Comparison of ENCODE assay signal across 8 mouse cellular contexts in genomic region chr17:12916588-12917380, GRCm38 (mm10). TPM values are rescaled to one million over a fixed set of nuclear protein-coding genes. Genes with fewer than 3 reads are reported as not detected.
DNase-seq lines count a peak whose midpoint lies in the region; ATAC-seq and TF ChIP-seq lines count a peak whose summit lies in the region.

No protein-coding gene starts in this region.

- intact Hi-C loops in heart, postnatal 36 days (cut with DNase I) = loop anchor here (1.0 to 5.0 kb wide), 4 partner anchors 36 to 91 kb away; partner anchors contain the start of genes Acat2 and Sod2

- DNase-seq in heart, postnatal 36 days = no peak
- peak; percentile 82 for DNase-seq in CD4-positive, CD25-positive, alpha-beta regulatory T cell, adult 2 months (ENCODE audit: low read depth, low spot score)
- peak; percentile 36 for DNase-seq in forelimb bud, embryonic 11.5 days (ENCODE audit: low read depth, low spot score)
- no peak for DNase-seq in ovary, postnatal 14 days (ENCODE audit: low spot score)

- peak overlapping the region; percentile 92 for H3K4me2 ChIP-seq in heart, embryonic 13.5 days
- peak overlapping the region; percentile 56 for H3K4me2 ChIP-seq in limb, embryonic 15.5 days
- H3K4me2 ChIP-seq in midbrain, embryonic 16.5 days (ENCODE audit: low read length) = peak overlapping the region; percentile 90

- peaks cover 16% of the 10 kb centered on the region for H3K4me1 ChIP-seq in heart, embryonic 13.5 days
- H3K4me1 ChIP-seq in bone marrow macrophage, adult 2 months (ENCODE audit: control insufficient read depth, insufficient read depth, low read length) = peaks cover 8% of the 10 kb centered on the region
- H3K4me1 ChIP-seq in limb, embryonic 15.5 days = peaks cover 14% of the 10 kb centered on the region; the same call in 1 of the 2 replicates
- H3K4me1 ChIP-seq in midbrain, embryonic 16.5 days (ENCODE audit: control insufficient read depth, insufficient read depth, low read length) = peaks cover 16% of the 10 kb centered on the region

- no peaks in the 10 kb centered on the region for H3K27me3 ChIP-seq in heart, embryonic 13.5 days (replicated peaks)
- H3K27me3 ChIP-seq in limb, embryonic 15.5 days = no peaks in the 10 kb centered on the region
- no peaks in the 10 kb centered on the region for H3K27me3 ChIP-seq in midbrain, embryonic 16.5 days (ENCODE audit: control insufficient read depth, insufficient read depth, low read depth, low read length)

- under 1% methylated on average over 40 of the region's 40 CpGs for WGBS in heart, embryonic 13.5 days
- under 1% methylated on average over 40 of the region's 40 CpGs for WGBS in limb, embryonic 15.5 days
- under 1% methylated on average over 40 of the region's 40 CpGs for WGBS in midbrain, embryonic 16.5 days

- no peak for TF ChIP-seq CTCF in bone marrow macrophage, adult 2 months (IDR thresholded peaks at IDR 0.05; ENCODE audit: low read depth, low read length)

- peak overlapping the region; percentile 92 for H3K27ac ChIP-seq in heart, embryonic 13.5 days (replicated peaks)
- peak overlapping the region; percentile 83 for H3K27ac ChIP-seq in bone marrow macrophage, adult 2 months (ENCODE audit: insufficient read depth, low read depth, low read length)
- H3K27ac ChIP-seq in limb, embryonic 15.5 days = peak overlapping the region; percentile 92
- H3K27ac ChIP-seq in midbrain, embryonic 16.5 days (ENCODE audit: low read length) = peak overlapping the region; percentile 80

- no peaks in the 10 kb centered on the region for H3K9me3 ChIP-seq in heart, embryonic 13.5 days
- no peaks in the 10 kb centered on the region for H3K9me3 ChIP-seq in limb, embryonic 15.5 days
- H3K9me3 ChIP-seq in midbrain, embryonic 16.5 days (replicated peaks; ENCODE audit: control insufficient read depth, low read length, poor library complexity, severe bottlenecking) = no peaks in the 10 kb centered on the region

- H3K4me3 ChIP-seq in heart, embryonic 13.5 days = peak overlapping the region; percentile 98
- H3K4me3 ChIP-seq in bone marrow macrophage, adult 2 months (ENCODE audit: insufficient read depth, low read length) = peak overlapping the region; percentile 97
- peak overlapping the region; percentile 88 for H3K4me3 ChIP-seq in limb, embryonic 15.5 days
- peak overlapping the region; percentile 67 for H3K4me3 ChIP-seq in midbrain, embryonic 16.5 days (ENCODE audit: low read depth, low read length)

- peak overlapping the region; percentile 98 for H3K9ac ChIP-seq in heart, embryonic 13.5 days
- H3K9ac ChIP-seq in limb, embryonic 15.5 days = peak overlapping the region; percentile 98
- peak overlapping the region; percentile 84 for H3K9ac ChIP-seq in midbrain, embryonic 16.5 days (ENCODE audit: low read depth, low read length)

- peak; percentile 52 for ATAC-seq in heart, embryonic 13.5 days (ENCODE audit: extremely low read depth, insufficient number of reproducible peaks, low FRiP score, low TSS enrichment)
- ATAC-seq in limb, embryonic 15.5 days (ENCODE audit: insufficient number of reproducible peaks, low FRiP score, low TSS enrichment, low read depth) = peak; percentile 40
- ATAC-seq in midbrain, embryonic 16.5 days = peak; percentile 67

- TF ChIP-seq POLR2A in bone marrow macrophage, adult 2 months (IDR thresholded peaks at IDR 0.05; ENCODE audit: borderline replicate concordance, low read depth, low read length) = no peak

- peaks cover 64% of the 10 kb centered on the region for H3K36me3 ChIP-seq in heart, embryonic 13.5 days
- H3K36me3 ChIP-seq in limb, embryonic 15.5 days = peaks cover 48% of the 10 kb centered on the region
- H3K36me3 ChIP-seq in midbrain, embryonic 16.5 days (ENCODE audit: control insufficient read depth, insufficient read depth, low read length) = peaks cover 38% of the 10 kb centered on the region

RNA-seq across cellular contexts. Expression of gene Mrpl18, which starts 0.6 kb away (rescaled TPM):
- polyA plus RNA-seq in heart, embryonic 13.5 days (2015; fragmentation: Nextera tagmentation; extraction: Ambion mirVana) = 166 and 194 TPM in 2 replicates
- total RNA-seq in heart, postnatal 36 days (2021) = 100 to 1,000 TPM; 153 to 159 TPM
- 44.7 and 49.5 TPM in 2 replicates for polyA plus RNA-seq in bone marrow macrophage, adult 2 months (2012; ENCODE audit: insufficient read depth, insufficient read length, missing spikeins)
- polyA plus RNA-seq in limb, embryonic 15.5 days (2015; fragmentation: Nextera tagmentation; extraction: Ambion mirVana) = 132 and 136 TPM in 2 replicates
- 117 and 122 TPM in 2 replicates for polyA plus RNA-seq in midbrain, embryonic 16.5 days (2015; fragmentation: Nextera tagmentation; extraction: Ambion mirVana)

RNA-seq across cellular contexts. Expression of gene Tcp1, which starts 1.3 kb away (rescaled TPM):
- polyA plus RNA-seq in heart, embryonic 13.5 days (2015; fragmentation: Nextera tagmentation; extraction: Ambion mirVana) = 315 and 348 TPM in 2 replicates
- 100 to 1,000 TPM; 196 to 207 TPM for total RNA-seq in heart, postnatal 36 days (2021)
- polyA plus RNA-seq in bone marrow macrophage, adult 2 months (2012; ENCODE audit: insufficient read depth, insufficient read length, missing spikeins) = 124 and 133 TPM in 2 replicates
- polyA plus RNA-seq in limb, embryonic 15.5 days (2015; fragmentation: Nextera tagmentation; extraction: Ambion mirVana) = 354 and 369 TPM in 2 replicates
- polyA plus RNA-seq in midbrain, embryonic 16.5 days (2015; fragmentation: Nextera tagmentation; extraction: Ambion mirVana) = 347 and 381 TPM in 2 replicates

RNA-seq across cellular contexts. Expression of gene Pnldc1, which starts 6.8 kb away (rescaled TPM):
- 0.70 and 1.0 TPM in 2 replicates for polyA plus RNA-seq in heart, embryonic 13.5 days (2015; fragmentation: Nextera tagmentation; extraction: Ambion mirVana)
- under 1 TPM; 0.38 to 0.50 TPM for total RNA-seq in heart, postnatal 36 days (2021)
- 0.68 TPM in 1 of 2 replicates, not detected in the other for polyA plus RNA-seq in bone marrow macrophage, adult 2 months (2012; ENCODE audit: insufficient read depth, insufficient read length, missing spikeins)
- 1.6 and 2.2 TPM in 2 replicates for polyA plus RNA-seq in limb, embryonic 15.5 days (2015; fragmentation: Nextera tagmentation; extraction: Ambion mirVana)
- polyA plus RNA-seq in midbrain, embryonic 16.5 days (2015; fragmentation: Nextera tagmentation; extraction: Ambion mirVana) = 0.75 and 1.7 TPM in 2 replicates

RNA-seq across cellular contexts. Expression of gene Acat3, which starts 23.6 kb away (rescaled TPM):
- polyA plus RNA-seq in heart, embryonic 13.5 days (2015; fragmentation: Nextera tagmentation; extraction: Ambion mirVana) = 0.13 and 0.47 TPM in 2 replicates
- under 1 TPM in 1 of 2 experiments, not detected in 1; 0.17 TPM for total RNA-seq in heart, postnatal 36 days (2021)
- not detected in 2 replicates for polyA plus RNA-seq in bone marrow macrophage, adult 2 months (2012; ENCODE audit: insufficient read depth, insufficient read length, missing spikeins)
- 0.63 and 0.72 TPM in 2 replicates for polyA plus RNA-seq in limb, embryonic 15.5 days (2015; fragmentation: Nextera tagmentation; extraction: Ambion mirVana)
- polyA plus RNA-seq in midbrain, embryonic 16.5 days (2015; fragmentation: Nextera tagmentation; extraction: Ambion mirVana) = 0.76 and 1.4 TPM in 2 replicates

RNA-seq across cellular contexts. Expression of gene Mrgprh, which starts 41.0 kb away (rescaled TPM):
- polyA plus RNA-seq in heart, embryonic 13.5 days (2015; fragmentation: Nextera tagmentation; extraction: Ambion mirVana) = 0.14 TPM in 1 of 2 replicates, not detected in the other
- total RNA-seq in heart, postnatal 36 days (2021) = 1 to 10 TPM; 5.3 to 5.6 TPM
- not detected in 2 replicates for polyA plus RNA-seq in bone marrow macrophage, adult 2 months (2012; ENCODE audit: insufficient read depth, insufficient read length, missing spikeins)
- 0.17 and 0.29 TPM in 2 replicates for polyA plus RNA-seq in limb, embryonic 15.5 days (2015; fragmentation: Nextera tagmentation; extraction: Ambion mirVana)
- not detected in 2 replicates for polyA plus RNA-seq in midbrain, embryonic 16.5 days (2015; fragmentation: Nextera tagmentation; extraction: Ambion mirVana)

Comparison
In these comparisons a context has a peak if more than half of its experiments do, and no peak if none do; other contexts are left out.
1. DNase-seq: peak in CD4-positive, CD25-positive, alpha-beta regulatory T cell, adult 2 months (single experiment) and forelimb bud, embryonic 11.5 days (single experiment); none in heart, postnatal 36 days (0 of 2) and ovary, postnatal 14 days (single experiment).
2. Peak in every context shown above with its lines, with median percentiles within 50 percentile points of each other: ATAC-seq, H3K27ac ChIP-seq, H3K4me2 ChIP-seq, H3K4me3 ChIP-seq and H3K9ac ChIP-seq.